8 mouse cellular contexts compared by ENCODE assay signal in genomic region chr15:98871070-98871915, GRCm38 (mm10). TPM values are rescaled to one million over a fixed set of nuclear protein-coding genes. Genes with fewer than 3 reads are reported as not detected.
DNase-seq lines count a peak whose midpoint lies in the region; ATAC-seq and TF ChIP-seq lines count a peak whose summit lies in the region.

Kmt2d (minus strand) TSS chr15:98871204.

- WGBS in embryonic facial prominence, embryonic 11.5 days = under 1% methylated on average over 72 of the region's 94 CpGs
- under 1% methylated on average over 83 of the region's 94 CpGs for WGBS in heart, embryonic 11.5 days (ENCODE audit: insufficient replicate concordance)

- H3K36me3 ChIP-seq in CH12.LX (replicated peaks in 1 of 2; ENCODE audit: control insufficient read depth in 1 of 2, insufficient read depth in 1 of 2, low read length in 1 of 2) = peaks cover 4 to 14% of the 10 kb centered on the region in 2 experiments
- no peaks in the 10 kb centered on the region for H3K36me3 ChIP-seq in embryonic facial prominence, embryonic 11.5 days (replicated peaks; ENCODE audit: control insufficient read depth, insufficient read depth, low read depth, low read length)
- peaks cover 3% of the 10 kb centered on the region for H3K36me3 ChIP-seq in heart, embryonic 11.5 days (ENCODE audit: control insufficient read depth, insufficient read depth, low read length)

- no peak for TF ChIP-seq CTCF in CH12.LX (conservative IDR thresholded peaks at IDR 0.05 in 1 of 2, IDR thresholded peaks at IDR 0.05 in 1 of 2; ENCODE audit: low read depth in 2 of 2, low read length in 2 of 2)

- no peak for TF ChIP-seq EP300 in CH12.LX (IDR thresholded peaks at IDR 0.05; ENCODE audit: low read length)

- H3K4me2 ChIP-seq in CH12.LX (ENCODE audit: insufficient read depth, low read depth, poor library complexity, severe bottlenecking) = peak within 1 kb of the TSS; percentile 97
- H3K4me2 ChIP-seq in embryonic facial prominence, embryonic 11.5 days (ENCODE audit: low read depth, low read length) = peak within 1 kb of the TSS; percentile 96
- peak within 1 kb of the TSS; percentile 99 for H3K4me2 ChIP-seq in heart, embryonic 11.5 days

- dilution Hi-C loops in CH12.LX (cut with MboI; ENCODE audit: extremely low pct_ligation_motif_present, extremely low pct_unique_long_range_greater_than_20kb, low sequenced_read_pairs) = no loop called here

- ATAC-seq in embryonic facial prominence, embryonic 11.5 days (replicated peaks; ENCODE audit: insufficient number of reproducible peaks, low FRiP score, low TSS enrichment, low read depth) = peak; percentile 40
- peak; percentile 58 for ATAC-seq in heart, embryonic 11.5 days (replicated peaks; ENCODE audit: insufficient number of reproducible peaks, low FRiP score, low TSS enrichment)

- peaks cover 6 to 36% of the 10 kb centered on the region in 2 experiments; a peak in 2 of 4 replicates for H3K4me1 ChIP-seq in CH12.LX (ENCODE audit: control insufficient read depth in 1 of 2, insufficient read depth in 2 of 2)
- H3K4me1 ChIP-seq in embryonic facial prominence, embryonic 11.5 days (ENCODE audit: control insufficient read depth, insufficient read depth, low read length) = peaks cover 14% of the 10 kb centered on the region
- H3K4me1 ChIP-seq in heart, embryonic 11.5 days (ENCODE audit: control insufficient read depth, insufficient read depth, low read length) = peaks cover 35% of the 10 kb centered on the region

- H3K27me3 ChIP-seq in CH12.LX (replicated peaks) = no peaks in the 10 kb centered on the region
- H3K27me3 ChIP-seq in embryonic facial prominence, embryonic 11.5 days (ENCODE audit: control insufficient read depth, insufficient read depth, low read length) = no peaks in the 10 kb centered on the region
- no peaks in the 10 kb centered on the region for H3K27me3 ChIP-seq in heart, embryonic 11.5 days (ENCODE audit: control insufficient read depth, insufficient read depth, low read length)

- no peak for TF ChIP-seq POLR2A in CH12.LX (IDR thresholded peaks at IDR 0.05; ENCODE audit: low read depth, low read length)

- peak; percentile 31 to 36 for DNase-seq in cerebellum, postnatal 36 days
- no peak for DNase-seq in cerebellum, adult 11 months
- DNase-seq in CH12.LX (ENCODE audit: extremely low read depth) = no peak
- peak; percentile 74 for DNase-seq in embryonic facial prominence, embryonic 11.5 days (ENCODE audit: low spot score)
- no peak for DNase-seq in layer of hippocampus, postnatal 10 days (ENCODE audit: low spot score in 2 of 2)
- DNase-seq in lung, postnatal 36 days = peak; percentile 28
- peak; percentile 71 for DNase-seq in thymus, postnatal 14 days

- in situ Hi-C loops in CH12.LX (cut with MboI; ENCODE audit: low pct_ligation_motif_present, low pct_unique_long_range_greater_than_20kb, low sequenced_read_pairs) = no loop called here

- peak within 1 kb of the TSS; percentile 82 for H3K9ac ChIP-seq in CH12.LX (ENCODE audit: insufficient read depth, low read depth)
- peak within 1 kb of the TSS; percentile 99 for H3K9ac ChIP-seq in embryonic facial prominence, embryonic 11.5 days (replicated peaks; ENCODE audit: low read length)
- H3K9ac ChIP-seq in heart, embryonic 11.5 days (ENCODE audit: low read depth, low read length) = peak within 1 kb of the TSS; percentile 100

- peaks cover 55% of the 10 kb centered on the region for H3K79me2 ChIP-seq in CH12.LX (replicated peaks; ENCODE audit: control insufficient read depth, extremely low read depth, insufficient read depth, poor library complexity, severe bottlenecking)

- H3K4me3 ChIP-seq in CH12.LX (replicated peaks in 1 of 3; ENCODE audit: low read depth in 2 of 3, low read length in 2 of 3, poor library complexity in 1 of 3) = peak within 1 kb of the TSS; percentile 71 to 94 (median 86)
- H3K4me3 ChIP-seq in embryonic facial prominence, embryonic 11.5 days (ENCODE audit: low read depth, low read length) = peak within 1 kb of the TSS; percentile 86
- peak within 1 kb of the TSS; percentile 99 for H3K4me3 ChIP-seq in heart, embryonic 11.5 days (ENCODE audit: low read depth, low read length)

- H3K27ac ChIP-seq in CH12.LX (ENCODE audit: insufficient read depth, low read depth) = peak within 1 kb of the TSS; percentile 61
- H3K27ac ChIP-seq in embryonic facial prominence, embryonic 11.5 days (replicated peaks; ENCODE audit: low read depth, low read length) = peak within 1 kb of the TSS; percentile 98
- peak within 1 kb of the TSS; percentile 98 for H3K27ac ChIP-seq in heart, embryonic 11.5 days (ENCODE audit: low read depth, low read length)

- no peak for TF ChIP-seq RAD21 in CH12.LX (IDR thresholded peaks at IDR 0.05; ENCODE audit: low read depth, low read length)

- H3K9me3 ChIP-seq in CH12.LX (replicated peaks; ENCODE audit: low read length) = no peaks in the 10 kb centered on the region
- no peaks in the 10 kb centered on the region for H3K9me3 ChIP-seq in embryonic facial prominence, embryonic 11.5 days (replicated peaks; ENCODE audit: control insufficient read depth, low read length)
- no peaks in the 10 kb centered on the region for H3K9me3 ChIP-seq in heart, embryonic 11.5 days (replicated peaks; ENCODE audit: control insufficient read depth, low read length)

TF ChIP-seq in CH12.LX, 34 proteins besides CTCF, POLR2A, EP300 and RAD21:
- TF ChIP-seq ZNF384 (IDR thresholded peaks at IDR 0.05; ENCODE audit: low read depth, low read length) = peak; percentile 54
- no peak for TF ChIP-seq NELFE (IDR thresholded peaks at IDR 0.05; ENCODE audit: low read depth, low read length)
- peak; percentile 84; the same call in 1 of the 2 replicates for TF ChIP-seq UBTF (IDR thresholded peaks at IDR 0.05; ENCODE audit: low read depth, low read length)
- TF ChIP-seq ETS1 (conservative IDR thresholded peaks at IDR 0.05; ENCODE audit: low read depth, low read length) = no peak
- TF ChIP-seq NRF1 (IDR thresholded peaks at IDR 0.05; ENCODE audit: low read depth, low read length) = no peak

RNA-seq across cellular contexts. Expression of gene Kmt2d, which starts in this region (rescaled TPM):
- total RNA-seq in CH12.LX (2012; rRNA removed) (14.1 and 15.6 TPM in 2 replicates), CH12.LX (2014; rRNA removed) (4.3 and 4.8 TPM in 2 replicates)
- polyA plus RNA-seq in CH12.LX (2012; ENCODE audit: insufficient read length, low read depth) = 22.7 TPM in 2 replicates
- 11.6 and 12.0 TPM in 2 replicates for polyA plus RNA-seq in embryonic facial prominence, embryonic 11.5 days (2014; fragmentation: Nextera tagmentation; extraction: Ambion mirVana)
- 12.7 and 16.1 TPM in 2 replicates for polyA plus RNA-seq in heart, embryonic 11.5 days (2014; fragmentation: Nextera tagmentation; extraction: Ambion mirVana)
- total RNA-seq in layer of hippocampus, postnatal 10 days (2021) = 10 to 100 TPM; 71.4 to 77.3 TPM

Comparison
In these comparisons a context has a peak if more than half of its experiments do, and no peak if none do; other contexts are left out.
1. RNA of gene Kmt2d (total RNA-seq): 71.4 to 77.3 TPM in layer of hippocampus, postnatal 10 days; 4.3 to 15.6 TPM in CH12.LX; every median in the first group is over 4 times any median in the second.
2. DNase-seq: peak in cerebellum, postnatal 36 days (2 of 2), embryonic facial prominence, embryonic 11.5 days (single experiment), lung, postnatal 36 days (single experiment) and thymus, postnatal 14 days (single experiment); none in cerebellum, adult 11 months (single experiment), CH12.LX (single experiment) and layer of hippocampus, postnatal 10 days (0 of 2).
3. Peak in every context shown above with its lines, with median percentiles within 50 percentile points of each other: H3K27ac ChIP-seq, H3K4me2 ChIP-seq, H3K4me3 ChIP-seq and H3K9ac ChIP-seq.